Mouse (Mus musculus): ENCODE measurements around the gene Sdk1. TPM values are rescaled to one million over a fixed set of nuclear protein-coding genes. Genes with fewer than 3 reads are reported as not detected.
"Not testable (repeated sequence)": the region's sequence is repeated elsewhere in the genome, so short reads cannot be mapped to it uniquely, and the experiment has no call there.

The Sdk1 gene
- polyA plus RNA-seq, 1 experiment from 2014 or later: 1.9 TPM

DNA sequence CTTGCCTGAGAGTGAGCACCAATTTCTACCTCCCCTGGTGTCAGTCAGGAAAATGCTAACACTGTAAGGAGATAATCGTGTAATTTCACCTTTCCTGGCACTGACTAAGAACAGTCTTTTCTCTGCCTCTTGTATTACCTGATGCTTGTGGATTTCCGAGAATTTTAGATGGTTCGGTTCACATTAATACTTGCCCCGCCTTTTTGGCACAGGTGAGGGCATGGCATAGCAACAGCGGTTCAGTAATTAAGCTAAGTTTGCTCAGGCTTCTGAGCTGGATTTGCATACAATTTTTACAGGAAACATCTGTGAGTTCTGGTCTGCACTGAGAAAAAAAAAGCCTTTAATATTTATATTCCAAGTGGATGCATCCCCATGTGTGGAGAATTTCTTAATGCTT is 350.0 kb downstream of the Sdk1 start:
- WGBS: 64% methylated on average over 5 of the region's 5 CpGs
- no peak for ATAC-seq (ENCODE audit: insufficient number of reproducible peaks, low FRiP score, low TSS enrichment, low read depth)

DNA sequence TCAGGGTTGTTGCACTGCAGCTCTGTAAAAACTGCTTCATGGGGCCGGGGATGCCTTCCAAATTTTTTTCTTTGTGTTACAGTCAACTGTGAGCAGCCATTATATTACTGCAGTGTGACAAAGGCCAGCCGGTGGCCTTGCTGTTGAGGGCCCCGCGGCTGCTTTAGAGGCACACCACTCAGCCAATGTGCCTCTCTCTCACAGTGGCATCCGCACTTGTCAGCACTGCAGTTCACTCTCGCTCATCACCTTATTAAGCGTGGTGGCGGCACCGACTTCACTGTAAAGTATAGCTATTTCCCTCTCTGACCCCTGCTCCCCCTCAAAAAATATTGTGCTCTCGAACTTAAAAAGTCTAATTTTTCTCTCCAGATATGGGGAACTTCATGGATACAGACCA is 371.4 kb downstream of the Sdk1 start:
- no peak for ATAC-seq (ENCODE audit: insufficient number of reproducible peaks, low FRiP score, low TSS enrichment, low read depth)
- no peak overlapping the region for H3K4me2 ChIP-seq
- no peak overlapping the region for H3K9ac ChIP-seq
- peaks cover 19% of the 10 kb centered on the region; the same call in 1 of the 2 replicates for H3K27me3 ChIP-seq
- H3K4me3 ChIP-seq: no peak overlapping the region
- no peaks in the 10 kb centered on the region for H3K36me3 ChIP-seq
- H3K9me3 ChIP-seq: no peaks in the 10 kb centered on the region
- H3K4me1 ChIP-seq: peaks cover 7% of the 10 kb centered on the region; the same call in 1 of the 2 replicates
- WGBS: 73% methylated on average over 10 of the region's 10 CpGs
- no peak overlapping the region for H3K27ac ChIP-seq

More for the DNA sequence above, 350.0 kb downstream of the Sdk1 start:
- Histone ChIP-seq H3K4me3 (no peak overlapping the region), H3K27me3 (no peaks in the 10 kb centered on the region), H3K27ac (no peak overlapping the region), H3K9me3 (no peaks in the 10 kb centered on the region), H3K36me3 (no peaks in the 10 kb centered on the region), H3K4me2 (no peak overlapping the region), H3K9ac (no peak overlapping the region), H3K4me1 (no peaks in the 10 kb centered on the region)

DNA sequence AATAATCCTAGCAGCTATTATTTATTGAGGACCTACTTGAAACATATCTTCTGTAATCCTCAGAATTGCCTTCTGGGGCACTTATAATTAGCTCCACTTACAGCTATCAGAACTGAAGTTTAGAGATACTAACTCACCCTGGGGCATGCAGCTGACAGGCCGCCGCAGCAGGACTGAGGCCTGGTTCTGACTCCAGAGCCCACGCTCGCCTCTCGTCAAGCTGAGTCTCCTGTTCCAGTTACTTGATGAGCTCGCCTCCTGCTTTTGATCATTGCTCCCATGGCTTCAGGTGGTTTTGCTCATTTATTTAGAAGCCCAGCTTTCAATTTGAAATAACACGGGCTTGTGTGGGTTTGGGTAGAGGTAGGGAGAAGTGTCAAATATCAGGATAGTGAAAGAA is 374.5 kb downstream of the Sdk1 start:
- no peak overlapping the region for H3K4me2 ChIP-seq
- peaks cover 7% of the 10 kb centered on the region; the same call in 1 of the 2 replicates for H3K4me1 ChIP-seq
- ATAC-seq (ENCODE audit: insufficient number of reproducible peaks, low FRiP score, low TSS enrichment, low read depth): no peak
- 42% methylated on average over 7 of the region's 7 CpGs for WGBS
- H3K36me3 ChIP-seq: no peaks in the 10 kb centered on the region
- H3K27ac ChIP-seq: no peak overlapping the region
- H3K27me3 ChIP-seq: peaks cover 27% of the 10 kb centered on the region
- no peaks in the 10 kb centered on the region for H3K9me3 ChIP-seq
- no peak overlapping the region for H3K9ac ChIP-seq
- no peak overlapping the region for H3K4me3 ChIP-seq

DNA sequence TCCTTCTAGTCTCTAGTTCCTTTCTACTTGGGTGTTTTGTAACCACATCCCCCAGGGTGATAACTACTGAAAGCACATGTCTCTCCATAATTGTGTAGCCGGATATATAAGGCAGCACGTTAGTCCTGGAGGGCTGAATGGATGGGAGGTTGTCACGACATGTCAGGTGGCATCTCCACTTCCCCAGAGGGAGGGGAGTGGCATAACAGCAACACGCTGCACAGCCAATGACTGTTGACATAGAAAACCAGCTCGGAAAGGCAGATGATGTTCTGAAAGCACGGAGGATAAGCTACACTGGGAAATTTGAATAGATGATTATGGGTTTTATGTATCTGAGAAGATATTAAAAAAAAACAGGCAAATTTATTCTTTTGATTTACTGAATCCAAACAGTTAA is 376.4 kb downstream of the Sdk1 start:
- Histone ChIP-seq H3K36me3 (no peaks in the 10 kb centered on the region), H3K9ac (no peak overlapping the region), H3K4me3 (no peak overlapping the region), H3K9me3 (no peaks in the 10 kb centered on the region), H3K4me1 (peaks cover 7% of the 10 kb centered on the region; the same call in 1 of the 2 replicates), H3K27me3 (peaks cover 34% of the 10 kb centered on the region), H3K27ac (no peak overlapping the region), H3K4me2 (no peak overlapping the region)
- ATAC-seq (ENCODE audit: insufficient number of reproducible peaks, low FRiP score, low TSS enrichment, low read depth): no peak
- WGBS: 58% methylated on average over 6 of the region's 6 CpGs

DNA sequence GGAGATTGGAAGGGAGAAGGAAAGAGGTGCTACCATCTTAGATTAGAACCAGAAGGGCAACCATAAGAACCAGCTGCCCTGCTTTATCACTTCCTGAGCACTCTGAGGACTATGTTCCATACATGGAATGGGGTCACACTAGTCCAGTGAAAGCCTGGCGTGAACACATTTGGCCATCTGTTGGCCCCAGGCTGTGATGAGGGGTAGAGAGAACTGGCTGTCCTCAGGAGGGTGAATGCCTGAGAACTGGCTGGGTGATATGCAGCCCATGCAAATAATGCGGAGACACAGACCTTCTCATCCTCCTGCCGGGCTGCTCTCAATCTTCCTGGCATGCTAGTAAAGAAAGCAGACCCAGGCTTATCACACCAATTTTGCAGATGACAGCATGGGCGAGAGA is 384.1 kb downstream of the Sdk1 start:
- Histone ChIP-seq H3K27ac (no peak overlapping the region), H3K9ac (no peak overlapping the region), H3K36me3 (no peaks in the 10 kb centered on the region), H3K4me2 (no peak overlapping the region), H3K9me3 (no peaks in the 10 kb centered on the region), H3K4me3 (no peak overlapping the region), H3K27me3 (peaks cover 12% of the 10 kb centered on the region), H3K4me1 (no peaks in the 10 kb centered on the region)
- no peak for ATAC-seq (ENCODE audit: insufficient number of reproducible peaks, low FRiP score, low TSS enrichment, low read depth)
- 74% methylated on average over 4 of the region's 4 CpGs for WGBS

DNA sequence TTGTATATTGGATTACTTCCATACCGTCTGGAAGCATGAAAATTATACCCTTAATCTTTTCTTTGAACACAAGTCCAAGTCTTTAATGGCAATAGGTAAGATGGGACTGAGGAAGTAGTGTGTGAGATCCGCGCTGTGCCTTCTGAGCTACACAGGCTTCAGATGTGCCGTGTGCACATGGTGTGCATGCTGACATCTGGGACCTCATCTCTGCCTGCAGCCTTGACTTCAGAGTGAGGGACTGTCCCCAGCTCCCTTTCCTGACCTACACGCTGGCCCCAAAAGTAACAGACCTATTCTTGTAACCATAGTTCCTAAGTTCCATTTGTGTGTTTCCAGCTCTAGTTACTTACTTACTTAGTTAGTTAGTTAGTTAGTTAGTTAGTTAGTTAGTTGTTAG is 390.4 kb downstream of the Sdk1 start:
- Histone ChIP-seq H3K27ac (no peak overlapping the region), H3K27me3 (no peaks in the 10 kb centered on the region), H3K4me1 (0 out of 2 replicates have a peak, but pooled peaks cover 3% of the 10 kb centered on the region), H3K9me3 (no peaks in the 10 kb centered on the region), H3K36me3 (no peaks in the 10 kb centered on the region), H3K4me2 (no peak overlapping the region), H3K9ac (no peak overlapping the region), H3K4me3 (no peak overlapping the region)
- 70% methylated on average over 5 of the region's 5 CpGs for WGBS
- ATAC-seq (ENCODE audit: insufficient number of reproducible peaks, low FRiP score, low TSS enrichment, low read depth): no peak

DNA sequence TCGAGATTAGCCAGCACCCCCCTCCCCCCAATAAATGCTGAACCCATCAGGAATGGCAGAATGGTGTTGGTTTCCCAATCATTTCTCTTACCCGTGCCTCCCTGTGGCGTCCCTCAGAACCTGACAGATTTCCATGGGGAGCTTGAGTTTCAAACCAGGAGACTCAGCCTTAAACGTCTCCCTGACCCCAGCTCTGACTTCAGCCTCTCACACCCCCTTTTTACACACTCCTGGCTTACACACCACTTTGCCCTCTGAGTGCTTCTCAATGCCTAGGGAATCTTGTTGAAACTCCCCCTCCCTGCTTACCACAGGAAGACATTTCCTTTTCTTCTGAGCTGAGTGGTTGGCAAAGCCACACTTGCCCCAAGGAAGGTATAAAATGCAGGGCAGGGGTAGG is 392.0 kb downstream of the Sdk1 start:
- Histone ChIP-seq H3K27ac (no peak overlapping the region), H3K27me3 (no peaks in the 10 kb centered on the region), H3K9me3 (no peaks in the 10 kb centered on the region), H3K4me1 (0 out of 2 replicates have a peak, but pooled peaks cover 3% of the 10 kb centered on the region), H3K4me3 (no peak overlapping the region), H3K9ac (no peak overlapping the region), H3K4me2 (no peak overlapping the region), H3K36me3 (no peaks in the 10 kb centered on the region)
- 62% methylated on average over 4 of the region's 4 CpGs for WGBS
- ATAC-seq (ENCODE audit: insufficient number of reproducible peaks, low FRiP score, low TSS enrichment, low read depth): no peak

DNA sequence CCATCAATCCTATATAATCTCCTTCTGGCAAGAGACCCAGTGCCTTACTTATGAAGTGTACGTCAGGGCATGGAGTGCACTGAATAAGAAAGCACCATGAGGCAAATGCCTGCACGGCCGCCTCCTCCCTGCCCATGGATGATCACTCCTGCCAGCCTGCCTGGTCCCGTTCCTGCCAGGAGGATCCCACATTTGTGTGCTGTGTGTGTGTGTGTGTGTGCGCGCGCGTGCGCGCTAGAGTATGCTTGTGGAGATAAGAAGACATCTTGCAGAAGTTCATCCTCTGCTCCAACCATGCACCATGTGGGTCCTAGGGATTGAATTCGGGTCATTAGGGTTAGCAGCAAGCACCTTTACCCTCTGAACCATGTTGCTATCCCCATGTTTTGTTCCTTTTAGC is 395.1 kb downstream of the Sdk1 start:
- no peaks in the 10 kb centered on the region for H3K36me3 ChIP-seq
- H3K9ac ChIP-seq: no peak overlapping the region
- no peaks in the 10 kb centered on the region for H3K27me3 ChIP-seq
- H3K4me2 ChIP-seq: no peak overlapping the region
- no peaks in the 10 kb centered on the region for H3K9me3 ChIP-seq
- ATAC-seq (ENCODE audit: insufficient number of reproducible peaks, low FRiP score, low TSS enrichment, low read depth): no peak
- H3K27ac ChIP-seq: no peak overlapping the region
- no peak overlapping the region for H3K4me3 ChIP-seq
- 0 out of 2 replicates have a peak, but pooled peaks cover 3% of the 10 kb centered on the region for H3K4me1 ChIP-seq
- WGBS: 88% methylated on average over 11 of the region's 11 CpGs

DNA sequence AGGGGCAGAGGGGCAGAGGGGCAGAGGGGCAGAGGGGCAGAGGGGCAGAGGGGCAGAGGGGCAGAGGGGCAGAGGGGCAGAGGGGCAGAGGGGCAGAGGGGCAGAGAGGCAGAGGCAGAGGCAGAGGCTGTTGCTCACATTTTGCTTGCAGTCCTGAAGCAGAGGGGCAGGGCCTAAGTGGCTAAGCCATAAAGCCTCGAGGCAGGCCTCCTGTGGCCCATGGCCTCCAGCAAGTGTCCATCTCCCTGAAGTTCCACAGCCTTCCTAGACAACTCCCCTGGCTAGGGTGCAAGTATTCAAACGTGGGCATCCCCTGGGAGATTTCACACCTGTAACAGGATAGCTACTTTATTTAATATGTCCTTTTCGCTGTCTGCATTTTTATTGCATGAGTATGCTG is 395.8 kb downstream of the Sdk1 start:
- H3K4me3 ChIP-seq; H3K4me2 ChIP-seq; H3K9me3 ChIP-seq; H3K27me3 ChIP-seq; H3K27ac ChIP-seq; ATAC-seq (ENCODE audit: insufficient number of reproducible peaks, low FRiP score, low TSS enrichment, low read depth); H3K4me1 ChIP-seq; H3K36me3 ChIP-seq; H3K9ac ChIP-seq: not testable (repeated sequence)
- 45% methylated on average over 3 of the region's 3 CpGs for WGBS

DNA sequence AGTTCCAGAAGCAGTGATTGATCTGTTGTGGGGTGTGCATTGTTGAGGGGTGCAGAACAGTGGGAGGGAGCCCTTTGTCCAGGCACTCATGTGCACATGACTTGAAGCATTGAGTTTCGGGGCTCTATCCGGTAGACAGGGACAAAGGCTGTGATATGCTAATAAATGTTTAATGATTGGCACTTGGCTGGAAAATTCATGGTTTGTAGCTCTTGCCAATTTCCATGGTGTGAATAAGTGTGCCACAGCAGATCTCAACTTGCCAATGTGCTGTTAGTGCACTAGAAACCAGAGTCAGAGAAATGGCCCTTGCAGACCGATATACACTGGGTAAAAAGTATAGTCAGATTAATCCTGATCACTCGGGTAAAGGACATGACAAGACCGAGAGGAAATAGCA is 404.4 kb downstream of the Sdk1 start:
- no peak overlapping the region for H3K4me2 ChIP-seq
- H3K36me3 ChIP-seq: no peaks in the 10 kb centered on the region
- 85% methylated on average over 5 of the region's 5 CpGs for WGBS
- H3K9me3 ChIP-seq: no peaks in the 10 kb centered on the region
- H3K27me3 ChIP-seq: no peaks in the 10 kb centered on the region
- H3K9ac ChIP-seq: no peak overlapping the region
- no peaks in the 10 kb centered on the region for H3K4me1 ChIP-seq
- no peak for ATAC-seq (ENCODE audit: insufficient number of reproducible peaks, low FRiP score, low TSS enrichment, low read depth)
- no peak overlapping the region for H3K4me3 ChIP-seq
- H3K27ac ChIP-seq: no peak overlapping the region

DNA sequence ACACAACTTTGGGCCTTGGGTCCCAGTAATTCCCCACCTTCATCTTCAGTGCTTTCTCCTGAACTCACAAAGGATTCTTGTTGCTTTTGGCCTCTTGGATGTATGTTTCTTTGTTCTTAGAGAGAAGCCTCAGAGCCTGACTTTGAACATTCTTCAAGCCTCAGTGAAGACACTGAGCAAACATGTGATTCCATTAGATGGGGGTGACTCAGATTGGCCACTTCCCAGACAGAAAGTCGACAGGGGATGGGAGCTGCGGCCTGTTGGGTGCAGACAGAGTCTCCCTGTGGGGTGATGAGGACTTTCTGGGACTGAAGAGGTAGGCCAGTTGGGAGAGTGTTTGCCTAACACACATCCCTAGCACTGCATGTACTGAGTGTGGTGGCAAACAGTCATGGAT is 405.3 kb downstream of the Sdk1 start:
- Histone ChIP-seq H3K4me1 (no peaks in the 10 kb centered on the region), H3K36me3 (no peaks in the 10 kb centered on the region), H3K27ac (no peak overlapping the region), H3K9ac (no peak overlapping the region), H3K27me3 (no peaks in the 10 kb centered on the region), H3K4me3 (no peak overlapping the region), H3K9me3 (no peaks in the 10 kb centered on the region), H3K4me2 (no peak overlapping the region)
- ATAC-seq (ENCODE audit: insufficient number of reproducible peaks, low FRiP score, low TSS enrichment, low read depth): no peak
- 79% methylated on average over 2 of the region's 2 CpGs for WGBS

DNA sequence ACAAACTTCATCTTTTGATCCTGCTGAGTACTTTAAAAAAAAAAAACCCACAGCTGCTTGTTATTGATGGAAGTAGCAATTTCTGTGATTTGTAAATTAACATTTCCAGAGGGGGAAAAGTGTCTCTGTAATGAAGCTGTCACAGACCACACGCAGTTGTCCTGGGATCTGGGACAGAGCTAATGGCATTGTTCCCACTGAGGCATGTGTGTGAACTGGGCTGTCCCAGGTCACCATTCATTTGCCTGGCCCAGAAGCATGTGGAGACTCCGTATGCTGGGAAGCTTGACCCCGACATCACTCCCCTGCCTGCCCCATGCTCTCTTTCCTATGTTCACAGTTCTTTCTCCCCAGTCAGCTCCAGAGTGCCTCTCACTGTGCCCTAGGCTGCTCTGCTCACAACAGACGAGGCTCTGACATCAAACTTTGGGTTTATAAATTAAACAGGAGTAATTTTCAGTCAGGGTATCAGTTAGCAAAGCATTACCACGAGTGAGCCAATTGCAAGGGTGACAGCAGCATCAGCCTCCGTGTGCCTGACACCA is 408.6 kb downstream of the Sdk1 start:
- no peak overlapping the region for H3K27ac ChIP-seq
- no peak overlapping the region for H3K9ac ChIP-seq
- H3K9me3 ChIP-seq: no peaks in the 10 kb centered on the region
- ATAC-seq (ENCODE audit: insufficient number of reproducible peaks, low FRiP score, low TSS enrichment, low read depth): no peak
- no peaks in the 10 kb centered on the region for H3K36me3 ChIP-seq
- no peak overlapping the region for H3K4me3 ChIP-seq
- no peak overlapping the region for H3K4me2 ChIP-seq
- H3K4me1 ChIP-seq: no peaks in the 10 kb centered on the region
- 57% methylated on average over 6 of the region's 6 CpGs for WGBS
- no peaks in the 10 kb centered on the region for H3K27me3 ChIP-seq

Data from limb, embryonic 15.5 days (tissue).